Mouse (Mus musculus): ENCODE results near the gene Zfp651.

Zfp651 gene

DNA sequence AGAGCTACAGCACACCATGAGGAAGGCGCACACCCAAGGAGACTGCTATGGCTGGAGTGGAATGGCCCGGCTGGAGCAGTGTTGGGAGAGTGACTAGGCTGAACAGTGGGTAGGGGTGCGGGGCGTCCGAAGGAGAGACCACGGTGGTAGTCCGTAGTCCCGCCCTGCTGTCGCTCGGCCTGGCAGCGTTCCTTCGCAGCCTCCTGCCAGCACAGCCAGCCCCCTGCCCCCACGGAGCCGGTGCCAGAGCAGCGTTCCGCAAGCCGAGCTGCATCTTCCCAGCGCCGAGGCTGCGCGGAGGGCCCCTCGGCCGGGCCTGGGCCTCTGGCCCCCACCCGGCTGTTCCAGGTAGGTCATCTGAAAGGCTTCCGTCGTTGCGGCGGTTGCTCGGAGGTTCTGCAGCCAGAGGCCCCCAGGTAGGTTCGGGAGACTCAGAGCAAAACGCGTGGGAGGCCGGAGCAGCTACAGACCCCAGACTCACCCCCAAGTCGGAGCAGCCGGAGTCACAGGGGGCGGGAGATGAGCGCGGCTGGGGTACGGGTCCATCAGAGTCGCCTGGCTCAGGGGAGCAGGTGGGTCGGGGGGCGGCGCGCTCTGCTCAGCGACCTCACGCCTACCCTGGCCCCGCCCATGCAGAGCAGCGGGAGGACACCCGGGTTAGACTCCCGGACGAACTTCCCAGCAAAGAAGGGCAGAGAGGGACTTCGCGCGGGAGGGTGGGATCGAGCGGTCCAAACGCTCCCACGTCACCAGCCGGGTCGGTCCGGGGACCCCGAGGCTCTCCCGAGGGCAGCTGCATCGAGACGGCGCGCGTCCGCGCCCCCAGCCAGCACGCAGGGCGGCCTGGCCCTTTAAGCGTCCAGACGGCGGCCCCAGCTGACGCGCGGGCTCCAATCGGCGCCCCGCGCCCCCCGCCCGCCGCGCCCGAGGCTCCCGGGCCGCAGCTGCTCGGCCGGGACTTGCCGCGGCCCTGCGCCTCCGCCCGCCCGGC is at the start of gene Zfp651:
Gene Zfp651, plus strand, starts transcription at position 240 of the 991 bp plus-strand sequence.
- peak; percentile 52 for DNase-seq (ENCODE audit: low read depth, low spot score)

DNA sequence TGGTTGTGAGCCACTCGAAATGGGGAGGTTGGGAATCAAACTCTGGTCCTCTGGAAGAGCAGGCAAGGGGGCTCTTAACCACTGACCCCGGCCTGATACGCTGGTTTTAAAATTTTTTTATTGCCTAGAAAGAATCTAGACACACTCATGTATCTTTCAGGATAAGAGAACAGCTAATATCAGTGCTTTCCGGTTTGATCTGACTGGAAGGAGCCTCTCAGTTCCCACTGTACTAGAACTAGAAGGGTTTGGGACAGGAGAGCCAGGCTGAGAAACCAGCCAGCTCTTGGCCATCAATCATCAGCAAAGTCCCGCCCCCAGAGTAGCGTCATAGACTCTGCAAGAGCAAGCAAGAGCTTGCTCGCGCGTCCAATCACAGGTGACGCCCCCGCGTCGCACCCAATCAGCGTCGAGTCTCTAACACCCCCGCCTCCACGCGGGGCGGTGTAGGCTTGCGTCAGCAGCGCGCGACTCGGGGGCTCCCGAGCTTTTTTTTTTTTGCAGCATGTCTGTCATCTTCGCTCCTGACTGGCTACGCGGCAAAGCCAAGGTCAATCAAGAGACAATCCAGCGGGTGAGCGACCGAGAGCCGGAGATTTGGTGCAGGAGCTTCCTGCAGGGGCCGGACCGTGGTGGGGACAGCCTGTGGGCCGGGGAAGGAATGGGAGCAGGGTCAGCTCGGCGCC is 49.1 kb upstream of the Zfp651 start, which contains the start of gene Ss18l2:
Gene Ss18l2, plus strand, starts transcription at position 432 of the 686 bp plus-strand sequence.
- DNase-seq (ENCODE audit: low read depth, low spot score) = peak; percentile 98

DNA sequence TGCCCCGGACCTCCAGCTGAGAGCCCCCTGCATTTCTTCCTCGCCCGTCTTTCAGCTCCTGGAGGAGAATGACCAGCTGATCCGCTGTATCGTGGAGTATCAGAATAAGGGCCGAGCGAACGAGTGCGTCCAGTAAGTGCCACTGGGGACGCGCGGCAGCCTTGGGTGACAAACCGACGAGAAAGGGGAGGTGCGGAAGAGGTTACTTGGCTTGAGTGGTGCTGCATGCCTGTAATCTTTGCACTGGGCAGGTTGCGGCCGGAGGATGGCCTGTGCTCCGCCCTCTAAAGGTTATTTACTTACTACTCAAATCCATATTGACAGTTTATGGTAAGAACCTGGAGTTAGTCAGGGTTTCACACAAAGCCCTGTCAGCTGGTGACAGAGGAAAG is 48.5 kb upstream of the Zfp651 start:
- no peak for DNase-seq (ENCODE audit: low read depth, low spot score)

DNA sequence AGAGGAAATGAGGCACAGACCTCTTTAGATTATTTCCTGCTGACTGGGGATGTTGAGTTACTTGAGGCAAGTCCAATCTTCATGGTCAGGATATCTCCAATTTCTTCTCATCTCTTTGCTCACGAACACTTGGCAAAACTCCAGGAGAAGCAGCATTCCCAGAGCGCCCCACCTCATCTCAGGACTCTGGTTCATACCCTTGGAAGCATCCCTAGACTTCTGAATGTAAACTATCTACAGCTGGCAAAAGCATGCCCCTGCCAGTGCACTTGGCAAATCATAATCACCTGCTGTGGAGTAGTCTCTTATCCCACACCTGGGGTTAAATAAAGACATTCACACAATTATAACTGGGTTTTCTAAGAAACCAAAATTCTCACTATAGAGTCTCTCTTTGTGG is 42.1 kb upstream of the Zfp651 start:
- DNase-seq (ENCODE audit: low read depth, low spot score) = no peak

DNA sequence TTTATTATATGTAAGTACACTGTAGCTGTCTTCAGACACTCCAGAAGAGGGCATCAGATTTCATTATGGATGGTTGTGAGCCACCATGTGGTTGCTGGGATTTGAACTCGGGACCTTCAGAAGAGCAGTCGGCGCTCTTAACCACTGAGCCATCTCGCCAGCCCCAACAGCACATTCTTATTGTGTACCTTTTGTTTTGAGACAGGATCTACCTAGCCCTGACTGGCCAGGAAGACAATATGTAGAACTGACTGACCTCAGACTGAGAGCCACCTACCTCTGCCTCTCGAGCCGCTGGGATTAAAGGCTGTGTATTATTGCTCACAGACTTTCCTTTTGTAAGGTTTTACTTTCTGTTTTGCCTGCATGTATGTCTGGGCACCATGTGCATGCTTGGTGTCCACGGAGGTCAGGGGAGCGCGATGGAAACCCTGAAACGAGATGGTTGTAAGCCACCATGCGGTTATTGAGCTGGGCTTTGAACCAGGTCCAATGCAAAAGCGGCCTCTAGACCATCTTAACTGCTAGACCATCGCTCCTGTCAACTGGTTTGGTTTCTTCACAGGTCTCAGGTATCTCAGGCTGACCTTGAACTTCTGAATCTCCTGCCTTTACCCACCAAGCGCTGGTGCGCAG is 40.9 kb upstream of the Zfp651 start:
- DNase-seq (ENCODE audit: low read depth, low spot score) = no peak

DNA sequence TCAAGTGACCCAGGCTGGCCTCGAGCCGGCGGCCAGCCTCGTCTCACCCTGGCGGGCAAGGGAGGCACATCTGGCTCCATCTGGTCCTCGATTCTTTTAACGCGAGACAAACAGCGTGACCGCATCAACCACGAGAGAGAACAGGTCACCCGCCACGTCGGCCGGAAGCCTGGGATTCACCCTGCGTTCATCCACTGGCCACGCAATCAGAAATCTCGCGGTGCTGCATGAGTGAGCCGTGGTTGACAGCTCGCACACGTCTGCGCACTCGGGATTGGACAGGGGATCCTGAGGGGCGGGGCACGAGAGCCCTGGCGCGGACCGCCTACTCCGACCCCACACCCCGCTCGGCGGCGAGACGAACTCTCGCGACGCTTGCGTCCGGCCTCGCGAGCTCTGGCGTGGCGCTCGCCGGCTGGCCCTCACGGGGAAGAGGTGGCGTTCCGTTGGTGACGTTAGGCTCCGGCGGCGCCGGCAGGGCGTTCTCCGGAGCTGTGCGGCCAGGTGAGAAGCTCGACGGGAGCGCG is 40.3 kb upstream of the Zfp651 start, which contains the start of gene Nktr:
Gene Nktr, plus strand, starts transcription at position 378 of the 527 bp plus-strand sequence.
- DNase-seq (ENCODE audit: low read depth, low spot score) = peak; percentile 96

DNA sequence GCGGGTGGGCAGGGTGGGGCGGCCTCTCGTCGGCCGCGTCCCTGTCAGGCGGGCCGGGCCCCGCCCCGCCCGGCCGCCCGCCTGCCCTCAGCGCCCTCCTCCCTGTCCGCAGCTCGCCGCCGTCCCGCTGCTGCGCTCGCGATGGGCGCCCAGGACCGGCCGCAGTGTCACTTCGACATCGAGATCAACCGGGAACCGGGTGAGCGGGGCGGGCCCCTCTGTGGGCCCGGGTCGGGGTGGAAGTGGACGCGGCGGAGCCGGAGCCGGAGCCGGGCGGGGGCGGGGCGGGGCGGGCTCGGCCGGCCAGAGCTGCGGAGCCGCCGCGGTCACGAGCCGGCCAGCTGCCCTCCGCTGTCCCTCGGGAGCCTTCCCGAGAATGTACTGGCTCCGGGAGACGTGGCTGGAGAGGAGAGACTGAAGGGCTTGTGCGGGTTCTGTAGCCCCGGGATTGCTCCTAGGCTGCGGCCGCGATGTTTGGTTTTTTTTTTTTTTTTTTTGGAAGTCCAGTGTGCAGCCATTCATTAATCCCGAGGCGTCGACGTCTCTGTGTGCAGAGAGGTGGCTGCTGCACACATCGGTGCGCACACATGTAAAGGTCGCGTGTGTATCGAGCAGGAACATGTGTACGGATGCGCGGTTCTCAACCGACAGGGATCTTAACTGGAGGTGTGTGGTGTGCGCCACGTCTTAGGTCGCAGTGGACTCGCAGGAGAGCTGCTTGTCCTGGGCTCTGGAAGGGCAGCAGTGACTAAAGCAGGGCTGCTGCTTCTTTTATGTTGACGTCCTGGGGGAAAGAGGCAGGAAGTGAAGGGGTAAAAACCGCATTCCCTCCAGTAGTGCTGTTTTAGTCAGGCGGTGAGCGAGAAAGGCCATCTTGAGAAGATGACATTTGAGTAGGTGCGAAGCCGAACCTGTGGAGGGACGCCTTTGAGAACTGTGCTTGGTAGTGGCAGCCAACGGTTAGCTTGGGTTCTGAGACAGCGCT is 39.5 kb upstream of the Zfp651 start:
- no peak for DNase-seq (ENCODE audit: low read depth, low spot score)

DNA sequence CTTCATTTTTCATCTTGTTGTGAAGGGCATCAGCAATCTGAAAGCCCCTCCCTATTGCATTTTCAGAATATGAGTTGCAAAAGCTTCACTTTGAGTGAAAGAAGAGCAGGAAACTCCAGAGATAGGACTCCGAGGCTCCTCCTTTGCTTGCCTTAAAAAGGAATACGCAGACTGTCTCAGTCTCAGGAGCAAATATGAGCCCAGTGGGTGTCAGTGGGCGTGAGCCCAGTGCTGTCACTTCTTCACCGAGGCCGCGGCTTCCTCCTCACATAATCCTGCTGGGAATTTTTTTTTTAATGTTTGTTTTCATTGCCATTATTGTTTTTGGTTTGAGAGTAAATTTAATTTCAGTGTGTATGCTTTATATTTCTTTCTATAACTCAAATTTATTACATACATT is 18.6 kb upstream of the Zfp651 start:
- DNase-seq (ENCODE audit: low read depth, low spot score) = no peak

DNA sequence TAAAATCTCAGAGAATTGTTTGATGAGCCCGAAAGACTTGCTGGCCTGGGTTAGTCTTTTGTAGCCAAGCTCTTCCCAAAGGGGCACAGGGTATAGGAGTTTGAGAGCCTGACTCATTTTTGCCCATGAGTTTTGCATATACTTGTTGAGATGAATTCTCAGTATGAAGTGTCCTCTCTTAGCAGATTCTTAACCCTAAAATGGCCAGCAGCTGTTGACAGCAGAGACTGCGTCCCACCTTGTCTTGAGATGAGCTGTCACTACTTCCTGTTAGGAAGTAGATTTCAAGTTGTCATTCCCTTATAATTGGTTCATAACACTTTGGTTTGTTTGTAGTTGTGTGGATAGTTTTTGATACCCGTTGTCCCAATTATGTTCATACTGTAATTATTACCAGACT is 18.0 kb upstream of the Zfp651 start:
- DNase-seq (ENCODE audit: low read depth, low spot score) = no peak

DNA sequence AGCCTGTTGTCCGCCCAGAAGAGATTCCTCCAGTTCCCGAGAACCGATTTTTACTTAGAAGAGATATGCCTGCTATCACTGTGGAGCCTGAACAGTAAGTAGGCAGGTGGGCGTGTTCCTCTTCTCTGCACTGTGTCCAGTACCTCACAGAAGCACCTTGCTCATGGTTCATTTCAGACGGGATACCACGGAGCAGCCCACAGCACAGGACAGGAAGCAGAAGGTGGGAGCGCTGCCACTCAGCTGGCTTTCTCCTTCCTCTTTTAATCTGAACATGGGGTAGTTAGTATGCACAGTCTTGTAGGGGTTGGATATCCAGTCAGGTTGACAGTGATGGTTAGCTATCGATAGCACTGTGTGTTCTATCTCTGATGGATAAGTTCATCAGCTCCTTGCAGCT is 15.1 kb upstream of the Zfp651 start:
- DNase-seq (ENCODE audit: low read depth, low spot score) = no peak

DNA sequence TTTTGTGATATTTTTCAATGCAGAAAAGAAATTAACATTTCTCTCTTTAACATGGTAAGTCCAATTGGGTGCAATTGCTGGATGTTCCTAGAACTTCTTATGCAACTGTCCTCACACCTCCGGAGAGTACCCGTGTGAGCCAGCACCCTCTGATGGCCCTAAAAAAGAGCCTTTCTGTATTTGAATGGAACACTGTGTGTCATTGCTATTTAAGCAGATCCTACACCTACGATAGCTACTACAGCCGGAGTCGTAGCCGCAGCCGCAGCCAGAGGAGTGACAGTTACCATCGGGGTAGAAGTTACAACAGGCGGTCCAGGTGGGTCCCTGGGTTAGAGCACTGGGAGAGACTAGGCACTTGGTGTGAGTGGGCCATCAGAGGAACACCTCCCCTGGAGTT is 6.4 kb upstream of the Zfp651 start:
- DNase-seq (ENCODE audit: low read depth, low spot score) = no peak

DNA sequence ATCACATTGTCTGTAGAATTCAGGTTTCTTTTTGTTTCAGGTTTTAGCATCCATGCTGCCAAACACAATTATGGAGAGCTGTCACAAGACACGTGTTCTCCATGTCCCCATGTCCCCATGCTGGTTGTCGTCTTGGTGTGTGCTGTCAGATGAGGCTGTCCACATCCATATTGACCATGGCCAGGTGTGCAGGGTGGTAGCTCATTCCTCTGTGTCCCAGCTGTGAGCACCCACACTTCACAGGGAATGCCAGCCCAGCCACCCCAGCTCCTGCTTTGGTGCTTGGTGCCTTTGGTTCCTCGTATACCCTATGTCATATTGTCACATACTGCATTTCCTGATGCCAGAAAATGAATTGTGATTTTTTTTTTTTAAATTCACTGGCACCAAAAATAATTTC is 4.5 kb upstream of the Zfp651 start:
- DNase-seq (ENCODE audit: low read depth, low spot score) = no peak

DNA sequence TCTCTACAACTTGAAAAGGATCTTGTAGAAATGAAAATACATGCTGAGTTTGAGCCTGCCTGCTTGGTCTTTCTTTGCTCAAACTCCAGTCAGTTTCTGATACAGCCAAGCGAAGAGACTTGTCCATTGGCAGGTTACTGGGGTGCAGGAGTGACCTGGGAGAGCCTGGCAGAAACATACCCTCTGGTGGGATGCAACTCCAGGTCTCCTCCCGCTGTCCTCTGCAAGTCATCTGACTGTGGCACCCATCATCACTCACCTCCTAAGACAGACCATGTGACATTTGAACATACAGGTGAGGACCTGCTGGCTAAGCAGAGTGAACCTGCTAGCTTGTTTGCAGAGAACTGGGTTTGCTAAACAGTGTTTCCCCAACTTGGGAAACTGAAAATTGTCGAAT is 2.3 kb upstream of the Zfp651 start:
- no peak for DNase-seq (ENCODE audit: low read depth, low spot score)

DNA sequence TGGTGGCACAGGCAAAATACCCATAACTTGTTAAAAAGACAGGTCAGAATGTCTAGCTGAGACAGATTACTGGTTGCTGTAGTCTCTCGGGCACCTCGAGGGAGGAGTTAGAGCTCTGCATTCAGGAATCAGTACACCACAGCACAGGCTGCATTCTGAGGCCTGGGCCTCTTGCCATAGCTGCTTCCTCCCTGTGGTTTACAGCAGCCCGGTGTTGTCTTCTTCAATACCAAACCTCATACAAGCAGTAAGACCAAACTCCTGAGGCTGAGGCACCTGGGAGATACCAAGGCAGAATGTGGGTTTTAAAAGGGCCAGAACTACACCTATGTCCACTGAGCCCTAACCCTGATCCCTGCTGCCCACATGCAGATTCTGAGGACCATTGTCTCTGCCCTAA is 1.7 kb upstream of the Zfp651 start:
- no peak for DNase-seq (ENCODE audit: low read depth, low spot score)

DNA sequence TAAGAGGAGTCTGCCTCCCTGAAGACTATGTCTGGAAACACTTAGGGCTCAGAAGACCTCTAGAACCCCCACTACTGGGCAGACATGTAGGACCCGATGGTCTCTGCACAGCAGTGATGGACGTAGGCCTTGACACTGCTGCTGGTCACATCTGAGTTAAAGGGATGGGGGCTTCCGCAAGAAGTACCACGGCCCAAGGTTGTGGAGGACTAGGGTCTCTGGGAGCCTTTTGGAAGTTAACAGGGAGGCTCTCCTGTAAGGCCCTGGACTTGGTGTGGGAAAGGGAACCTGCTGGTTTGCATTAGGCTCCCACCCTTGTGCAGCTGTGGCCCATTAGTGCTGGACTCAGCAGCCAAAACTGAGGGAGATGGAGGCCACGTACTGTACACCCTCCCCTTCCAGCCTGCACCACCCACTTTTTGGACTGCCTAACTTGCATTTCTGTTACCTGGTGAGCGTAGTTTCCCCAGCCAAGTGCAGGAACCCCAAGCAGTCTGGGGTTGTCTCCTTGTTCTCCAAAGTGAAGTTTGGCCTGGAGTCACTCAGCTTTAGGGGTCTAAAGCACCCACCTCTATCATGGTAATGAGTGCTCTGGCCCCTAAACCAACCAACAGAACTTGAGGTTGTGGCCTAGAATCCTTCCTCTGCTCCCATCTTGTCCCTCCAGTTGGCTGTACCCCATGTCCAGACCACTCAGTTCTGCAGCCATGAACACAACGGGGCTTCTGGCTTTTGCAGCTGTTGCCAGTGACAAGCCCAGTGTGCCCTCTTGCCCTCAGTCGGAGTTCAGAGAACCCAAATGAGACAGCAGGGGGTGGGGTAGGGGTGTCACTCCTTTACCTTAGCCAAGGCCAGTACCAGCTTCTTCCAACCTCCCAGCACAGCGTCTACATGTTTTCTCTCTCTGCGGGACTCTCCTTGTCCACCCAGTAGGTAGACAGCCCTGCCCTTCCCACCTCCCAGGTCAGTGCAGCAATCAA is 1.0 kb upstream of the Zfp651 start:
- no peak for DNase-seq (ENCODE audit: low read depth, low spot score)

DNA sequence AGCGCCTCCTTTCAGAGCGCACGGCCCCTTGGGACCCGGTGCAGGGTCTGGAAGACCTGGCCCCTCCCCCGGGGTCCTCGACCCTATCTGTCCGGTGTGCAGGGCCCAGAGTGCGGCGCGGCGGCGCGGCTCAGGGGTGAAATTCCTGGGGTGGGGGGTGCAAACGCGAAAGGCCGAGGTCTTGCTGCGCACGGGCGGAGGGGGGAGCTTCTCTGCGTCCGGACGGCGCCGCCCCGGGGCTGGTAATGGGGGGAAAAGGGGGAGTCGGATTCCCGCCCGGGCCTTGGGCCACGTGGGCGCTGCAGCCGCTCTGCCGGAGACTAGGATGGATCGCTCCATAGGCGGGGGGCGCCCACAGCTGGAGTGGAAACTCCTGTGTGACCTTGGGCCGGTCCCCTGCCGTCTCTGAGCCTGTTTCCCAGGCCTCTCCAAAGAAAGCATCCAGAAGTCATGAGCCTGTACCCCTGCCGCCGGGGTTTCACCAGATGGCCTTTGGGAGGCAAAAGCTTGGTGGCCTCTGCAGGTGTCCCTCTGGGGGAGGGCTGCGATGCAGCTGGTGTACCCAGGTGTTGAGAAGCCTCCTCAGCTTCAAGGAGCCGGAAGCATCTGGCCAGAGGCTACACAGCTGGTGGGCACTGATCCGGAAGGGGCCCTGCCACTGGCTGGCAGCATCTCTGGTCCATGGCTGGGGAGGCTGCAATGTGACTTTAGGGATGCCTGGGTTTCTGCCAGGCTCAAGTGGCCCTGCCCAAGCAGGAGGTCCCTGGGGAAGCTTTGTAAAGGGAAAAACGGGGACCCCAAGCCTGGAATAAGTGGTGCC is 1.4 kb downstream of the Zfp651 start:
- no peak for DNase-seq (ENCODE audit: low read depth, low spot score)

DNA sequence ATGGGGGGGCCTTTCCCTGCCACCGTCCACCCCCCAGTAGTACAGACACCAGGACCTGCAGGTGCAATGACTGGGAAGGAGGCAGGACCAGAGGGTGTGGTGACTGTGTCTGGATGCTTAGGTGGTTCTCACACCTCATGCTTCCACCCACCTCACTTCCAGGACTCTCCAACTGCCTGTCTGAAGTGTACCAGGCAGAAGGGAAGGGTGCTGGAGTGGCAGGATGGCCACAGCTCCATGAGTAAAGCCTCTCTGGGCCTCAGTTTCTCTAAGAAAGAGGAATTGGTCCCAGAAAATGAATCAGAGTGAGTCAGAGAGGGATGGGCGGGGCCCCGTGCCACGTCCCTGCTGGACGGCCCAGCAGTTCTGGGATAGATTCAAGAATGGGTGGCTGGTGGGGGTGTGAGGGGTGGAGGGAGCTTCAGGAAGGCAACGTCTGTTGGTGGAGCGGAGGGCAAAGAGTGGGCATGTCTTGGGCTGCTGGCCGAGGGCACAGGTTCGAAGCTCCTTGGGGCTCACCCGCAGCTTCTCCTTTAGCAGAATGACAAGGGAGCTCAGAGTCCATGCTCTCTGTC is 2.0 kb downstream of the Zfp651 start:
- no peak for DNase-seq (ENCODE audit: low read depth, low spot score)

DNA sequence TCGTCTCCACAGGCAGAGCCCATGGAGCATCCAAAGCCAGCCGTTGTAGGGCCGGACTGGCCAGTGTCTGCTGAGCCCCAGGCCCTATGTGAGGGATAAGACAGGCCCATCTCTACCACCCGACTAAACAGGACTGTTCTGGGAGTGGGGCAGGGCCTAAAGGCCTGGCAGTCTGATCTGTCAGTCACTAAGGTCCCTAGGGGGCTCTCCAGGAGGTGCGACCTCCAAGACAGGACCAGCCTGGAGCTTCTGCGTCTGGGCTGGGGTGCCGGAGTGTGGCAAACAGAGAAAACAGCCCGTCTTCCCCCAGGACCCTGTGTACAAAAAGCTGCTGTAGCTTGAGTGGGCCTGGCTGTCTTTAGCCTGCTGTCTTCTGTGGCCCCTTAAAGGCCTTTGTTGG is 2.7 kb downstream of the Zfp651 start:
- DNase-seq (ENCODE audit: low read depth, low spot score) = no peak

Measured in brain, embryonic 18.5 days (tissue).